Mouse (Mus musculus) kidney, adult 2 months (tissue): ENCODE data around the gene Map3k19.

Experiments used
- CTCF ChIP-seq: fragments of 200-500 bp; conservative IDR thresholded peaks from 2 replicates; pipeline ENCODE4 v1.5.1; 2011; ENCODE audit warnings: low read depth, mild to moderate bottlenecking, control low read depth, low read length, moderate library complexity, mixed read lengths; ENCODE audit not compliant: insufficient read depth, insufficient read length
- POLR2A ChIP-seq: fragments of 200-500 bp; IDR thresholded peaks from one replicate; pipeline ENCODE4 v1.6.1; 2011; ENCODE audit warnings: low read depth, low read length, control low read depth

GRCm38 (mm10) chr1:127773198-127773802, 81.5 kb downstream of the Map3k19 start:
- TF ChIP-seq POLR2A, result no peak
- TF ChIP-seq CTCF, result no peak
